Mouse (Mus musculus) small intestine, adult 2 months (tissue): Measurements from ENCODE around the gene Rasgef1a.

ENCODE experiments used
- CTCF ChIP-seq: fragments of 200-500 bp; IDR thresholded peaks from 2 replicates; pipeline ENCODE4 v1.5.1; 2012; ENCODE audit warnings: low read depth, mild to moderate bottlenecking, control low read depth, inconsistent platforms, low read length, moderate library complexity, mixed read lengths; ENCODE audit not compliant: insufficient replicate concordance, insufficient read length; ENCODE audit errors: extremely low read depth
- POLR2A ChIP-seq: fragments of 200-500 bp; IDR thresholded peaks from 2 replicates; pipeline ENCODE4 v1.6.1; 2012; ENCODE audit warnings: low read depth, mild to moderate bottlenecking, control low read depth, inconsistent platforms, low read length, moderate library complexity

DNA sequence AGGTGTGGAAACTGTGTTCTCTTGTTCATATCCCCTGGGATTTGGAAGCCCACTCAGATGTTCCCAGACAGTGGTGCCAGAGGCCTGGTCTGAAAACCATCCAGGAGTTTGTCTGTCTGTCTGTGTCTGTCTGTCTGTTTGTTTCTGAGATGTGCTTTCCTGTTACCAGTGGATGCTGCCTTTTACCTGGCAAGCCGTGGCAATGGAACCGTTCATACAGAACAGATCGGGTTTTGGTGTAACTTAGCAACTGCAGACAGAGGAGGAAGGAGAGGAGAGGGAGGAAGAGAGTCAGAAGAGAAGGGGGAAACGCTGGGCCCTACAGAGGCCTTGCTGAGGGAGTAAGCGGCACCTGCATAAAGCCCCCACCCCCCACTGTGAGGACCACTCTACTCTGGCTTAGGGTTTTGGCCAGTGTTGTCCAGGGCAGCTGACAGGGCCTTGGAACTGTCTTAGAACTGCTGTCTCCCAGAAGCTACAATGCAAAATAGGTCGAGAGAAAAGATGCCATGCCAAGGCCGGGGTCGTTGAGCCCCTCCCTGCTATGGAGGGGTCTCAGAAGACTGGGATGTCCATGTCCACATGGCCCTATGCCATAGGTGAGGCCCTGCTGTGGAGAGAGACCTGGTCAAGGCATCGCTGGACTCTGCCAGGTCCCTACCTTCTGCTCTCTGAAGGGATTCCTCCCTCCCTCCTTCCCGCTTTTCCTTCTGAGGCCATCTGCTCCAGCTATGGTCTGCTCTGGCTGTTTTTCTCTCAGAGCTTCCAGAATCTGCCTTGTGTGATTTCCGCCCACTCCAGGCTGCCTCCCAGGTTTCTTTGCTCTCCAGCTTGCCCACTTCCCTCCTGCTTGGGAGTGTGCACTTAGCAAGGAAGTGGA, 2.0 kb downstream of the Rasgef1a start:
- TF ChIP-seq CTCF, result no peak
- no peak for TF ChIP-seq POLR2A
